Mouse (Mus musculus): ENCODE measurements at regions not wholly inside any gene's neighbourhood (a gene's known extent, or its start where the extent isn't known, plus 50 kb on each side); places are given as distances from the start of the nearest gene placed in this dataset.

DNA sequence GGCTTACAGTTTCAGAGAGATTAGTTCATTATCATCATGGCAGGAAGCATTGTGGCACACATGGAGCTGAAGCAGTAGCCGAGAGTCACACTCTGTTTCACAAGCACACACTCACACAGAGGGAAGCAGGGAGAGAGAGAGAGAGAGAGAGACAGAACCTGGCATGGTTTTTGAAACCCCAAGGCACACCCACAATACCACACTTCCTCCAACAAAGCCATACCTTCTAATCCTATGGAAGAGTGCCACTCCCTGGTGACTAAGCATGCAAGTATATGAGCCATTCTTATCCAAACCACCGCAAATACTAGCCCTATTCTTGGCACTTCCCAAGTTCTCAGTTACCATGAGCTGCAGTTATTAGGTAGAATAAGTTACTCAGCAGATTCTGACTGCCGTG, 82.5 kb upstream of the Slc38a4 start:
- intact Hi-C loops (cut with DNase I; ENCODE audit: low total_unique reads) = no loop called here

DNA sequence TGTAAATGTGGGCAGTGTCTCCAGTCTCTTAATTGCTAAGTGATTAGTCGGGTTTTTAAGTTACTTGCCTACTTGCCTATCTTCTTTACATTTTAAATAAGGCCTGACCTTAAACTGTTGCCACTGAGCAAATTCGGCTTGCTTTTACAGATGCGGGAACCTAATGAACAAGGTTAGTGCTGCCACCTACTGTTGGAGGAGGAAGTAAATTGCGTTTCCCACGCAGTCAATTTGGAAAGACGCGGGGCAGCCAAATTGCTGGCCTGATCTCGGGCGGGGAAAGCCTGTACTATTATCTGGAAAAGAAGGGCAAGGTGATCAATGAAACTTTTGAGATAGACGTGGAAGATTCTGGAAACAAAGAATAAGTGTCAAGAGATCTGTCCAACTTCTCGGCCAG, 79.5 kb upstream of the Slc38a4 start:
- intact Hi-C loops (cut with DNase I; ENCODE audit: low total_unique reads) = no loop called here

More for the DNA sequence above, 82.5 kb upstream of the Slc38a4 start:
- DNase-seq = no peak

DNA sequence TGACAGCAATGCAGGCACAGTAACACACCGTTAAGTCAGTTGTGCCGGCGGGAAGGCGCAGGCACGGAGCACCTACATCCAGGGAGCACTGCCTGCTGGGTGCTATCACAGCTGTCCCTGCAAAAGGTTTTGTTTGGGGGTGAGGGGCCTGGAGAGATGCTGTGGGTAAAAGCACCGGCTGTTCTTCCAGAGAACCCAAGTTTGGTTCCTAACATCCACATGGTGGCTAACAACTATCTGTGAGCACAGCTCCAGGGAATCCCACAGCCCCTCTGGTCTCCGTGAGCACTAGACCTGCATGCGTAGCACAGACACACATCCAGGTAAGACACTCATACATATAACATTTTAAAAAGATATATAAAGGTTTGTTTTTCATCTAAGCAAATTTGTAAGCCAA, 72.0 kb upstream of the Slc38a4 start:
- intact Hi-C loops (cut with DNase I; ENCODE audit: low total_unique reads) = no loop called here
- DNase-seq = no peak

More for the DNA sequence above, 79.5 kb upstream of the Slc38a4 start:
- DNase-seq = peak; percentile 55

DNA sequence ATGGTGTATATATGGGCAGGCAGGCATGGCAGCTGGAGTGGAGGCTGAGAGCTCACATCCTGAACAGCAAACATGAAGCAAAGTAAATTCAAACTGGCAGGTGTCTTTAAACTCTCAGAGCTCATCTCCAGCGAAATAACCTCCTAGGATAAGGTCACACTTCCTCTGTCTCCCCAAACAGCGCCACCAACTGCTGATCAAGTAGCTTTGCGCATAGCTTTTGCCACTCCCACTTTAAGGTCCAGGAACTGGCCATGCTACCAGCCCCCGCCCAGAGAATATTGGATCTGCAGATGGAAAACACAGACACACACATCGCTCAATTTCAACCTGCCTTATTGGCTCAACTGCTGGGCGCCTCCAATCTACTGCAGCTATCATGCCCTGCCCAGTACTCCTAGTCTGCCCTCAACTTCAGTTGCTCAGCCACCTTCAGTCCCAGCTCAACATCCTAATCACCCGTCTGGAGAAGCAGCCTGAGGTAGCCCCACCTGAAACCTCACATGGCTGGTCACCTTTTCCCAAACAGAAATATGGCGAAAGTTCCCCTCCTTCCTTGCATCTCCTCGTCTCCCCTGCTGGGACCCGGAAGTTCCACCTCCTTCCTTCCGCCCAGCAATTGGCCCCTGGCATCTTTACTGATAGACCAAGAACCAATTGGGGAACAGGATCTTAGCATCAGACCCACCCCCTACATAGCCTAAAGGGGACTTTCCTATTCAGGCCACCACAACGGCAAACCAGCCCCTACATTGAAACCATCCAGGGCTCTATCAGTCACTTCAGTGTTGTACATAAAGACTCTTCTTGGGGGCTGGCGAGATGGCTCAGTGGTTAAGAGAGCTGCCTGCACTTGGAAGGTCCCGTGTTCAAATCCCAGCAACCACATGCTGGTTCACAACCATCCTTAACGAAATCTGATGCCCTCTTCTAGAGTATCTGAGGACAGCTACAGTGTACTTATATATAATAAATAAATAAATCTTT, 70.4 kb upstream of the Slc38a4 start:
- intact Hi-C loops (cut with DNase I; ENCODE audit: low total_unique reads) = no loop called here
- no peak for DNase-seq

DNA sequence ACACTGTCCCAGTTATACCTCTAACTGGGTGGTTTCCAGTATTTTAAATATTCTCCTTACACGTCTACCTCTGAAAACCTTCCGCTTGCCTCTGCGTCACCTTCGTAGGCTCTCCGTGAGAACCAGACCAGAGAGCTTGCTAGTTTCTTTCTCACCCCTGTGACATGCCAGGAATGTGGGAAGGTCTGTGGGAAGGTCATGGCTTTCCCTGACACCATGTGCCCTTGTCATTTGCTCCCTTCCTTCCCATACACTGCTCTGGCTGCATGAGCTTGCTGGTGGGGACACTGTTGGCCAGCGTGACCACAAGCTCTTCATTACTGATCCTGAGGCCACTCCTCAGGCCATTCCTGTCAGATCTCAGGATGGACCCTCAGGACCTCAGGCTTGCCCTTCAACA, 66.5 kb upstream of the Slc38a4 start:
- DNase-seq = no peak

DNA sequence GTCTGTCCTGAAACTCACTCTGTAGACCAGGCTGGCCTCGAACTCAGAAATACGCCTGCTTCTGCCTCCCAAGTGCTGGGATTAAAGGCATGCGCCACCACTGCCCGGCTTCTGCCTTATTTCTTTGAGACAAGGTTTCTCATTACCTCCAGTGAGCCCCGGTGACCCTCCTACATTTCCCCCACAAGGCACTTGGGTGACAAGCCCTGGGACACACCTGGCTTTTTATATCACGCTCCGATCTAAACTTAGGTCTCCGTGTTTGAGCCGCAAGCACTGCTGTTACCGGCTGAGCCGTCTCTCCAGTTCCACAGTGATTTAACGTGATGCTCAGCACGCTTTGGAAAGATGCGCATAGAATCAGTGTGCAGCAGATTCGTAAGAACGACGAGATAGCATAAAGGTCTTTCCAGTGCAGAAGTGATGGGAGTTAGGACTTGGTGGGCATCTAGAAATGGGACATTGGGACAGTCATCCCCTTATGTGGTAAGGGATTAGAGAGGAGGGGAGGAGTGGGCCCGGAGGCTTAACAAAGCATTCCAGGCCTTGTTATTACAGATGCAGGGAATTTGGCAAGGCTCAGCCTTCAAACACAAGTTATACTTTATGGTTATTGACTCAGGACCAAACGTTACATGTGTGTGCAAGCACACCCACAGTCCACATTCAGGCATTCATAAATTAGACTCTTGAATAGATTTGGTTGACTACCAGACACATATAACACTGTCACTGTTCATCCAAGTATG, 56.9 kb upstream of the Slc38a4 start:
- no peak for DNase-seq
- intact Hi-C loops (cut with DNase I; ENCODE audit: low total_unique reads) = no loop called here

More for the DNA sequence above, 66.5 kb upstream of the Slc38a4 start:
- intact Hi-C loops (cut with DNase I; ENCODE audit: low total_unique reads) = no loop called here

DNA sequence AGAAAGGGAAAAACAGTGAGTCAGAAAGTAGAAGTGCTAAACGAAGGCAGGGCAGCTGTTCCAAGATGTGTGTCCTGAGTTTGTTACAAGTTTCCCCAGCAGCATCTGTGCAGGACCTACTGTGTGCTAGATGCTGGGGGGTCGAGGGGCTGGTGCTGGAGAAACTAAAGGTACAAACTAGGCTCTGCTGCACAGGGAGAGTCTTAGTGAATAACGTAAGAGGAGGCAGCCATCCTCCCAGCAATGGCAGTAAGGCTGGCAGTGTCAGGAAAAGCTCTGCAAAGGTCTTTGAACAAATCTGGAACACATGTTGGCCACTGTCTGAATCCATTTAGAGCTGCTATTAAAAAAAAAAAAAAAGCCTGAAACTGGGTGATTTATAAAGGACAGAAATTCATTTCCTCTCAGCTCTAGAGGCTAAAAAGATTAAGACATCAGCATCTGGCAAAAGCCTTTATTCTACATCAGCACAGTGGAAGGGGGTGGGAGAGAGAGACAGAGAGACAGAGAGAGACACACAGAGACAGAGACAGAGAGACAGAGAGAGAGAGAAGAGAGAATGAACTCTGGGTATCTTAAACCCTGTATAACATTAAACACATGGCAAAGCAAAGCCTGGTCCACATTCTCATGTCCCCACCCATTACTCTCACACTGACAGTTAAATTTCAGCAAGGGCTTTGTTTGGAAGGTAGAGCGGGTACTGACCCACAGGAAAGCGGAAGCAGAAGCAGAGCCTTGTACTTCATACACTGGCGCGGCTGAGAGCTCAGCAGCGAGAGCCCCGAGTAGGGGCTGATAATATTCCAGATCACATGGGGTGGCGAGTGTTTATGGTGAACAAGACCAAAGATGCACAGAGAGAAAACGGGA, 55.8 kb upstream of the Slc38a4 start:
- no peak for DNase-seq
- intact Hi-C loops (cut with DNase I; ENCODE audit: low total_unique reads) = no loop called here

DNA sequence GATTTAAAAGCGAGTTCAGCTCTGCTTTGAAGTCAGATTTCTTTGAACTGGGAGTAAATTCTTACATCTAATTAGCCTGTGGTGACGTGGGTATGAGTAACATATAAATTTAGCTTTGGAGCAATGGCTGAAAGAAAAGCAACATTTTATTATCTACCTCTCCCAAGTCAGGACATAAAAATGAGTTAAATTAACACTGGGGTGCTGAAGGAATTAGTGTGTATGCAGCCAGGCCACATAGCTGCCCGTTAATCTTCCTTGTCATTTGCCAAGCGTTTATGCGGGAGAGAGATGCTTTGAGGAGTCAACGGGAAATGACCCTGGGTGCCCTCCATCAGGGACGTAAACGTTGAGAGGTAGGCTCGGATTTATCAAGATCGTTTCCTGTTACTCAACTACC, 52.0 kb upstream of the Slc38a4 start:
- DNase-seq = no peak
- intact Hi-C loops (cut with DNase I; ENCODE audit: low total_unique reads) = no loop called here

DNA sequence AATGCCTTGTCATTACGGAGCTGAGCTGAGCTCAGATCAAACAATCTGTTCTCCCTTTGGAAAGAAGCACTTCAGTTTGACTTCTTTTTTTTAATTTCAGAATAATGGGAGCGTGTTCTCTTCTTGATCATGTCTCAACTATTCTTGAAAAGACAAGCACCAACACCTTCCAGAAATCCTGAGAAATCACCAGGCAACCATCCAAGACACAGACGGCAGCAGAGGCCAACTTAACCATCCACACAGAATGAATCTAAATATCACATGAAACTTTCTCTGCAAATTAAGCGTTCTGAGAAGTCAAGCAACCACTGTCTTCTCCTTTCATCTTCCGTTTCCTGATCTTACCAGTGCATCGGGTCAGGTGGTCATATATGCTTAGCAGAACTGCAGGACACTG, 50.8 kb upstream of the Slc38a4 start:
- intact Hi-C loops (cut with DNase I; ENCODE audit: low total_unique reads) = no loop called here
- no peak for DNase-seq

All from gastrocnemius, postnatal 14 days (tissue).